Mouse (Mus musculus): ENCODE data around the gene Grm7.

DNA sequence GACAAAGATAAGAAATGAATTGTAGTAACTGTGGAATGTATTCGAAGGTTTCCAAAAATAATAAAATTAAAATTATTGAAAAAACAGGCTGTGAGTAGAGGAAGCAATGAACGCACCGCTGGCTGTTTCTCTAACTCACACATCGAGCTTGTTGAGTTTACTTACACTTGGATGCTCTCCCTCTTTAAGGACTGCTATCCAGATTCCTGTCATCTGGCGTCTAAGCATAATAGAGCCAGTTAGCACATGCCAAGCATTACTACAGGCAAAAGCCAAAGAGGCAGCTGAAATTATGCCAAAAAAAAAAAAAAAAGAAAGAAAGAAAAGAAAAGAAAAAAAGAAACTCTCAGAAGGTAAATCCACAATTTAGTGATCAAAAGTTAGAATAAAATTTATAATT lies 609.8 kb downstream of the Grm7 start:
- TF ChIP-seq CTCF (IDR thresholded peaks at IDR 0.05; ENCODE audit: low read depth) (no peak), EP300 (IDR thresholded peaks at IDR 0.05; ENCODE audit: low read depth) (no peak)
